Mouse (Mus musculus) heart, adult 2 months (tissue): ENCODE results near the gene Ankfn1. TPM values are rescaled to one million over a fixed set of nuclear protein-coding genes. Genes with fewer than 3 reads are reported as not detected.

ENCODE experiments used
- DNase-seq, 2 experiments: peaks; one replicate each; pipeline ENCODE4 v3.0.0; 2021
- H3K27ac ChIP-seq: fragments of 200-600 bp; 2 replicates; pipeline ENCODE4 v1.8.1; 2022
- H3K27me3 ChIP-seq: fragments of 200-500 bp; 2 replicates; pipeline ENCODE4 v1.6.1; 2012; ENCODE audit warnings: mild to moderate bottlenecking, low read length, inconsistent platforms, mixed read lengths; ENCODE audit not compliant: control insufficient read depth, insufficient read depth
- H3K36me3 ChIP-seq: fragments of 200-500 bp; 2 replicates; pipeline ENCODE4 v1.6.1; 2012; ENCODE audit warnings: low read length, inconsistent platforms; ENCODE audit not compliant: control insufficient read depth, insufficient read depth
- H3K4me1 ChIP-seq: fragments of 200-500 bp; 2 replicates; pipeline ENCODE4 v1.6.1; 2011; ENCODE audit warnings: low read length; ENCODE audit not compliant: control insufficient read depth, insufficient read depth
- H3K4me3 ChIP-seq: fragments of 200-600 bp; 2 replicates; pipeline ENCODE4 v1.8.1; 2022
- H3K79me2 ChIP-seq: fragments of 200-500 bp; replicated peaks from 2 replicates; pipeline ENCODE4 v1.6.1; 2012; ENCODE audit warnings: mild to moderate bottlenecking, inconsistent platforms, low read length, moderate library complexity, mixed read lengths; ENCODE audit not compliant: control insufficient read depth, insufficient read depth
- H3K9ac ChIP-seq: fragments of 200-500 bp; 2 replicates; pipeline ENCODE4 v1.6.1; 2012; ENCODE audit warnings: low read depth, mild to moderate bottlenecking, control low read depth, inconsistent platforms, low read length, mixed read lengths
- CTCF ChIP-seq: fragments of 200-600 bp; IDR thresholded peaks from 2 replicates; pipeline ENCODE4 v1.8.1; 2022; ENCODE audit warnings: antibody characterized with exemption, mild to moderate bottlenecking, moderate library complexity
- EP300 ChIP-seq: fragments of 200-500 bp; IDR thresholded peaks from 2 replicates; pipeline ENCODE4 v1.6.1; 2011; ENCODE audit warnings: low read depth, low read length, control low read depth; ENCODE audit not compliant: insufficient read depth
- POLR2A ChIP-seq: fragments of 200-500 bp; IDR thresholded peaks from 2 replicates; pipeline ENCODE4 v1.6.1; 2011; ENCODE audit warnings: mild to moderate bottlenecking, low read depth, low read length, control low read depth; ENCODE audit not compliant: insufficient read depth
- WGBS: fragments of 180-500 bp; shearing (Covaris S2); methylation state at CpG from one replicate; pipeline ENCODE4 v1.1.7; 2018; 5-methylcytosine and 5-hydroxymethylcytosine counted together
- intact Hi-C: fragments of 180-260 bp; cut with DNase I; formaldehyde crosslinking; loops from one replicate; pipeline ENCODE4 v1.15.1; 2025
- polyA plus RNA-seq: library from polyadenylated mRNA; depleted of rRNA; stranded (reverse); fragments of >200 nt; gene quantifications from 2 replicates; pipeline ENCODE4 v1.2.3, GENCODE M21; 2012
- total RNA-seq, 2 experiments: library from RNA; stranded (reverse); gene quantifications; 2 replicates each; pipeline ENCODE4 v1.2.3; 2021

Gene Ankfn1
- total and polyA plus RNA-seq, 3 experiments = 0.14 TPM; not detected in 2

GRCm38 (mm10) chr11:89765014-89765769 is 12.3 kb downstream of the Ankfn1 start:
- Histone ChIP-seq H3K36me3 (no peaks in the 10 kb centered on the region), H3K27ac (no peak overlapping the region), H3K4me3 (no peak overlapping the region), H3K4me1 (no peaks in the 10 kb centered on the region), H3K9ac (no peak overlapping the region), H3K79me2 (no peaks in the 10 kb centered on the region), H3K27me3 (no peaks in the 10 kb centered on the region)
- no peak for TF ChIP-seq POLR2A
- no peak for TF ChIP-seq CTCF
- no peak for TF ChIP-seq EP300
- 80% methylated on average over 2 of the region's 2 CpGs for WGBS
- intact Hi-C loops = no loop called here
- DNase-seq = no peak

- intact Hi-C loops = no loop called here
- no peak for TF ChIP-seq POLR2A
- no peak for TF ChIP-seq CTCF
- no peak for TF ChIP-seq EP300
- WGBS = 69% methylated on average over 10 of the region's 10 CpGs
Measured at GRCm38 (mm10) chr11:89733973-89734693, 43.3 kb downstream of the Ankfn1 start.

GRCm38 (mm10) chr11:89733526-89733925 is 43.9 kb downstream of the Ankfn1 start:
- H3K4me1 ChIP-seq = no peaks in the 10 kb centered on the region
- DNase-seq = no peak
- H3K36me3 ChIP-seq = no peaks in the 10 kb centered on the region
- H3K27ac ChIP-seq = no peak overlapping the region
- no peaks in the 10 kb centered on the region for H3K79me2 ChIP-seq
- intact Hi-C loops = no loop called here
- TF ChIP-seq EP300 (no peak), POLR2A (no peak), CTCF (no peak)
- WGBS = 74% methylated on average over 7 of the region's 7 CpGs
- no peaks in the 10 kb centered on the region for H3K27me3 ChIP-seq
- H3K4me3 ChIP-seq = no peak overlapping the region
- H3K9ac ChIP-seq = no peak overlapping the region

More at GRCm38 (mm10) chr11:89733973-89734693, 43.3 kb downstream of the Ankfn1 start:
- no peak overlapping the region for H3K4me3 ChIP-seq
- H3K9ac ChIP-seq = no peak overlapping the region
- H3K27me3 ChIP-seq = no peaks in the 10 kb centered on the region
- H3K4me1 ChIP-seq = no peaks in the 10 kb centered on the region
- H3K36me3 ChIP-seq = no peaks in the 10 kb centered on the region
- H3K79me2 ChIP-seq = no peaks in the 10 kb centered on the region
- DNase-seq = no peak
- H3K27ac ChIP-seq = no peak overlapping the region

- no peaks in the 10 kb centered on the region for H3K27me3 ChIP-seq
- no peaks in the 10 kb centered on the region for H3K36me3 ChIP-seq
- H3K9ac ChIP-seq = no peak overlapping the region
- 20% methylated on average over 5 of the region's 5 CpGs for WGBS
- no peak overlapping the region for H3K27ac ChIP-seq
- H3K4me1 ChIP-seq = no peaks in the 10 kb centered on the region
- TF ChIP-seq CTCF = peak; percentile 97
- no peak for TF ChIP-seq EP300
- no peak for TF ChIP-seq POLR2A
- peak; percentile 18 to 59 for DNase-seq
- H3K79me2 ChIP-seq = no peaks in the 10 kb centered on the region
- no peak overlapping the region for H3K4me3 ChIP-seq
- intact Hi-C loops = loop anchor here (1.0 to 10.0 kb wide), 3 partner anchors 176 to 621 kb away; no protein-coding TSS in a partner anchor
Measured at GRCm38 (mm10) chr11:89720847-89721246, 56.6 kb downstream of the Ankfn1 start.

- Histone ChIP-seq H3K79me2 (no peaks in the 10 kb centered on the region), H3K27me3 (no peaks in the 10 kb centered on the region), H3K36me3 (no peaks in the 10 kb centered on the region), H3K9ac (no peak overlapping the region), H3K27ac (no peak overlapping the region), H3K4me3 (no peak overlapping the region), H3K4me1 (no peaks in the 10 kb centered on the region)
- TF ChIP-seq EP300 (no peak), CTCF (no peak), POLR2A (no peak)
- DNase-seq = no peak
- intact Hi-C loops = no loop called here
- 85% methylated on average over 14 of the region's 14 CpGs for WGBS
Measured at GRCm38 (mm10) chr11:89718491-89718982, 58.9 kb downstream of the Ankfn1 start.
